Mouse (Mus musculus) limb, embryonic 15.5 days (tissue): ENCODE measurements at regions not wholly inside any gene's neighbourhood (a gene's known extent, or its start where the extent isn't known, plus 50 kb on each side); places are given as distances from the start of the nearest gene placed in this dataset.

Source experiments
- ATAC-seq: fragments of 200-750 bp; cut with Nextera tagmentation; 2 replicates; pipeline ENCODE4 v1.8.0; 2017; ENCODE audit warnings: low read depth, moderate TSS enrichment; ENCODE audit not compliant: insufficient number of reproducible peaks, low FRiP score, low TSS enrichment
- H3K27ac ChIP-seq: fragments of 300-500 bp; sonication (generic); 2 replicates; pipeline ENCODE4 v1.5.1; 2015; ENCODE audit warnings: moderate library complexity, mild to moderate bottlenecking, inconsistent platforms
- H3K27me3 ChIP-seq: fragments of 300-500 bp; sonication (generic); 2 replicates; pipeline ENCODE4 v1.6.1; 2015; ENCODE audit warnings: inconsistent platforms
- H3K36me3 ChIP-seq: fragments of 300-500 bp; sonication (generic); 2 replicates; pipeline ENCODE4 v1.6.1; 2015; ENCODE audit warnings: inconsistent platforms
- H3K4me1 ChIP-seq: fragments of 300-500 bp; sonication (generic); 2 replicates; pipeline ENCODE4 v1.6.1; 2015; ENCODE audit warnings: inconsistent platforms
- H3K4me2 ChIP-seq: fragments of 300-500 bp; sonication (generic); 2 replicates; pipeline ENCODE4 v1.6.1; 2015; ENCODE audit warnings: mild to moderate bottlenecking, inconsistent platforms
- H3K4me3 ChIP-seq: fragments of 300-500 bp; sonication (generic); 2 replicates; pipeline ENCODE4 v1.5.1; 2015; ENCODE audit warnings: mild to moderate bottlenecking, inconsistent platforms
- H3K9ac ChIP-seq: fragments of 300-500 bp; sonication (generic); 2 replicates; pipeline ENCODE4 v1.6.1; 2015; ENCODE audit warnings: inconsistent platforms
- H3K9me3 ChIP-seq: fragments of 300-500 bp; sonication (generic); 2 replicates; pipeline ENCODE4 v1.6.1; 2016; ENCODE audit warnings: inconsistent platforms
- WGBS: fragments of 180-500 bp; shearing (Covaris S2); methylation state at CpG from one replicate; pipeline ENCODE4 v1.1.7; 2015; 5-methylcytosine and 5-hydroxymethylcytosine counted together

GRCm38 (mm10) chr9:83265736-83266135 is 119.3 kb upstream of the Hmgn3 start:
- Histone ChIP-seq H3K27ac (no peak overlapping the region), H3K27me3 (no peaks in the 10 kb centered on the region), H3K4me2 (no peak overlapping the region), H3K9ac (no peak overlapping the region), H3K4me3 (no peak overlapping the region), H3K36me3 (no peaks in the 10 kb centered on the region), H3K9me3 (no peaks in the 10 kb centered on the region), H3K4me1 (no peaks in the 10 kb centered on the region)
- WGBS = 62% methylated on average over 6 of the region's 6 CpGs
- ATAC-seq = no peak

- no peak overlapping the region for H3K9ac ChIP-seq
- WGBS = 26% methylated on average over 5 of the region's 5 CpGs
- H3K27ac ChIP-seq = no peak overlapping the region
These were observed 113.0 kb upstream of the Hmgn3 start for GRCm38 (mm10) chr9:83259511-83259910.

GRCm38 (mm10) chr9:83258986-83259385 is 112.5 kb upstream of the Hmgn3 start:
- no peak overlapping the region for H3K9ac ChIP-seq
- H3K4me1 ChIP-seq = peaks cover 7% of the 10 kb centered on the region; the same call in 1 of the 2 replicates
- H3K27ac ChIP-seq = no peak overlapping the region
- H3K36me3 ChIP-seq = no peaks in the 10 kb centered on the region
- no peaks in the 10 kb centered on the region for H3K27me3 ChIP-seq
- H3K4me3 ChIP-seq = no peak overlapping the region
- H3K9me3 ChIP-seq = no peaks in the 10 kb centered on the region
- WGBS = 74% methylated on average over 3 of the region's 3 CpGs
- ATAC-seq = no peak
- no peak overlapping the region for H3K4me2 ChIP-seq

More at GRCm38 (mm10) chr9:83259511-83259910, 113.0 kb upstream of the Hmgn3 start:
- Histone ChIP-seq H3K4me2 (no peak overlapping the region), H3K27me3 (no peaks in the 10 kb centered on the region), H3K9me3 (no peaks in the 10 kb centered on the region), H3K36me3 (no peaks in the 10 kb centered on the region), H3K4me1 (peaks cover 7% of the 10 kb centered on the region; the same call in 1 of the 2 replicates), H3K4me3 (no peak overlapping the region)
- ATAC-seq = no peak

GRCm38 (mm10) chr9:83258476-83258875 is 112.0 kb upstream of the Hmgn3 start:
- Histone ChIP-seq H3K9ac (no peak overlapping the region), H3K4me2 (no peak overlapping the region), H3K9me3 (no peaks in the 10 kb centered on the region), H3K4me3 (no peak overlapping the region), H3K4me1 (peaks cover 7% of the 10 kb centered on the region; the same call in 1 of the 2 replicates), H3K36me3 (no peaks in the 10 kb centered on the region), H3K27ac (no peak overlapping the region), H3K27me3 (no peaks in the 10 kb centered on the region)
- WGBS = 79% methylated on average over 3 of the region's 3 CpGs
- no peak for ATAC-seq

GRCm38 (mm10) chr9:83254356-83254755 is 107.9 kb upstream of the Hmgn3 start:
- Histone ChIP-seq H3K36me3 (no peaks in the 10 kb centered on the region), H3K9ac (no peak overlapping the region), H3K9me3 (no peaks in the 10 kb centered on the region), H3K27ac (no peak overlapping the region), H3K4me2 (no peak overlapping the region), H3K4me1 (peaks cover 3% of the 10 kb centered on the region; the same call in 1 of the 2 replicates), H3K27me3 (no peaks in the 10 kb centered on the region), H3K4me3 (no peak overlapping the region)
- 95% methylated on average over 6 of the region's 6 CpGs for WGBS
- no peak for ATAC-seq

GRCm38 (mm10) chr9:83253789-83254188 is 107.3 kb upstream of the Hmgn3 start:
- Histone ChIP-seq H3K4me1 (no peaks in the 10 kb centered on the region), H3K27me3 (no peaks in the 10 kb centered on the region), H3K27ac (no peak overlapping the region), H3K36me3 (no peaks in the 10 kb centered on the region), H3K9ac (no peak overlapping the region), H3K9me3 (no peaks in the 10 kb centered on the region), H3K4me3 (no peak overlapping the region), H3K4me2 (no peak overlapping the region)
- 84% methylated on average over 11 of the region's 11 CpGs for WGBS
- ATAC-seq = no peak

GRCm38 (mm10) chr9:83251793-83252192 is 105.3 kb upstream of the Hmgn3 start:
- 70% methylated on average over 5 of the region's 5 CpGs for WGBS
- no peak overlapping the region for H3K9ac ChIP-seq
- H3K4me3 ChIP-seq = no peak overlapping the region
- H3K36me3 ChIP-seq = no peaks in the 10 kb centered on the region
- H3K9me3 ChIP-seq = no peaks in the 10 kb centered on the region
- no peaks in the 10 kb centered on the region for H3K27me3 ChIP-seq
- H3K27ac ChIP-seq = no peak overlapping the region
- H3K4me1 ChIP-seq = no peaks in the 10 kb centered on the region
- ATAC-seq = no peak
- H3K4me2 ChIP-seq = no peak overlapping the region

GRCm38 (mm10) chr9:83249871-83250270 is 103.4 kb upstream of the Hmgn3 start:
- H3K36me3 ChIP-seq = no peaks in the 10 kb centered on the region
- no peaks in the 10 kb centered on the region for H3K9me3 ChIP-seq
- H3K4me1 ChIP-seq = no peaks in the 10 kb centered on the region
- no peaks in the 10 kb centered on the region for H3K27me3 ChIP-seq
- no peak overlapping the region for H3K4me3 ChIP-seq
- H3K27ac ChIP-seq = no peak overlapping the region
- no peak for ATAC-seq
- H3K9ac ChIP-seq = no peak overlapping the region
- H3K4me2 ChIP-seq = no peak overlapping the region
- 92% methylated on average over 5 of the region's 5 CpGs for WGBS

- 89% methylated on average over 2 of the region's 2 CpGs for WGBS
- Histone ChIP-seq H3K9me3 (no peaks in the 10 kb centered on the region), H3K9ac (no peak overlapping the region), H3K4me3 (no peak overlapping the region), H3K4me2 (no peak overlapping the region), H3K27me3 (no peaks in the 10 kb centered on the region), H3K27ac (no peak overlapping the region), H3K4me1 (no peaks in the 10 kb centered on the region), H3K36me3 (no peaks in the 10 kb centered on the region)
- ATAC-seq = no peak
These were observed 101.8 kb upstream of the Hmgn3 start for GRCm38 (mm10) chr9:83248164-83248730.

GRCm38 (mm10) chr9:83247066-83247668 is 100.7 kb upstream of the Hmgn3 start:
- H3K4me3 ChIP-seq = no peak overlapping the region
- H3K9ac ChIP-seq = no peak overlapping the region
- no peaks in the 10 kb centered on the region for H3K4me1 ChIP-seq
- no peaks in the 10 kb centered on the region for H3K36me3 ChIP-seq
- H3K9me3 ChIP-seq = no peaks in the 10 kb centered on the region
- no peaks in the 10 kb centered on the region for H3K27me3 ChIP-seq
- H3K4me2 ChIP-seq = no peak overlapping the region
- no peak overlapping the region for H3K27ac ChIP-seq
- no peak for ATAC-seq
- WGBS = 71% methylated on average over 12 of the region's 12 CpGs

GRCm38 (mm10) chr9:83241119-83241518 is 94.6 kb upstream of the Hmgn3 start:
- no peak overlapping the region for H3K4me2 ChIP-seq
- 87% methylated on average over 4 of the region's 4 CpGs for WGBS
- no peaks in the 10 kb centered on the region for H3K27me3 ChIP-seq
- no peak overlapping the region for H3K27ac ChIP-seq
- no peaks in the 10 kb centered on the region for H3K36me3 ChIP-seq
- H3K4me3 ChIP-seq = no peak overlapping the region
- ATAC-seq = no peak
- H3K9ac ChIP-seq = no peak overlapping the region
- no peaks in the 10 kb centered on the region for H3K4me1 ChIP-seq
- H3K9me3 ChIP-seq = no peaks in the 10 kb centered on the region

GRCm38 (mm10) chr9:83239097-83239496 is 92.6 kb upstream of the Hmgn3 start:
- Histone ChIP-seq H3K4me1 (no peaks in the 10 kb centered on the region), H3K4me2 (no peak overlapping the region), H3K9ac (no peak overlapping the region), H3K36me3 (no peaks in the 10 kb centered on the region), H3K4me3 (no peak overlapping the region), H3K27ac (no peak overlapping the region), H3K9me3 (no peaks in the 10 kb centered on the region), H3K27me3 (no peaks in the 10 kb centered on the region)
- ATAC-seq = no peak
- 84% methylated on average over 10 of the region's 10 CpGs for WGBS

- Histone ChIP-seq H3K27me3 (no peaks in the 10 kb centered on the region), H3K4me3 (no peak overlapping the region), H3K4me1 (no peaks in the 10 kb centered on the region), H3K36me3 (no peaks in the 10 kb centered on the region), H3K4me2 (no peak overlapping the region), H3K9ac (no peak overlapping the region), H3K9me3 (no peaks in the 10 kb centered on the region), H3K27ac (no peak overlapping the region)
- no peak for ATAC-seq
These were observed 75.4 kb upstream of the Hmgn3 start for GRCm38 (mm10) chr9:83221866-83222265.
